Mouse (Mus musculus) embryonic facial prominence, embryonic 12.5 days (tissue): Measurements from ENCODE around the gene Sprr2i. TPM values are rescaled to one million over a fixed set of nuclear protein-coding genes. Genes with fewer than 3 reads are reported as not detected.

Experiments
- ATAC-seq: fragments of 200-750 bp; cut with Nextera tagmentation; 2 replicates; pipeline ENCODE4 v1.8.0; 2017; ENCODE audit not compliant: insufficient number of reproducible peaks, insufficient read depth, low FRiP score, low TSS enrichment
- H3K27ac ChIP-seq: fragments of 300-500 bp; sonication (generic); 2 replicates; pipeline ENCODE4 v1.5.1; 2016; ENCODE audit warnings: mild to moderate bottlenecking
- H3K27me3 ChIP-seq: fragments of 300-500 bp; sonication (generic); 2 replicates; pipeline ENCODE4 v1.6.1; 2016; ENCODE audit warnings: mild to moderate bottlenecking, moderate library complexity
- H3K36me3 ChIP-seq: fragments of 300-500 bp; sonication (generic); 2 replicates; pipeline ENCODE4 v1.6.1; 2016; ENCODE audit warnings: mild to moderate bottlenecking
- H3K4me1 ChIP-seq: fragments of 300-500 bp; sonication (generic); 2 replicates; pipeline ENCODE4 v1.6.1; 2016
- H3K4me2 ChIP-seq: fragments of 300-500 bp; sonication (generic); replicated peaks from 2 replicates; pipeline ENCODE4 v1.6.1; 2016; ENCODE audit warnings: mild to moderate bottlenecking, moderate library complexity
- H3K4me3 ChIP-seq: fragments of 300-500 bp; sonication (generic); 2 replicates; pipeline ENCODE4 v1.5.1; 2016; ENCODE audit warnings: mild to moderate bottlenecking
- H3K9ac ChIP-seq: fragments of 300-500 bp; sonication (generic); 2 replicates; pipeline ENCODE4 v1.6.1; 2016; ENCODE audit warnings: mild to moderate bottlenecking, moderate library complexity
- H3K9me3 ChIP-seq: fragments of 300-500 bp; sonication (generic); 2 replicates; pipeline ENCODE4 v1.6.1; 2016; ENCODE audit warnings: mild to moderate bottlenecking, moderate library complexity
- WGBS: fragments of 180-500 bp; shearing (Covaris S2); methylation state at CpG from one replicate; pipeline ENCODE4 v1.1.7; 2016; 5-methylcytosine and 5-hydroxymethylcytosine counted together
- polyA plus RNA-seq: library from polyadenylated mRNA; unstranded; fragments of >200 nt; fragmentation: Nextera tagmentation; extraction: Ambion mirVana; gene quantifications from 2 replicates; pipeline ENCODE4 v1.2.1, GENCODE M21; 2016

The Sprr2i gene
- not detected in 2 replicates for polyA plus RNA-seq

GRCm38 (mm10) chr3:92407691-92408090 lies at the start of gene Sprr2i:
Sprr2i (plus strand) TSS chr3:92407991.
- Histone ChIP-seq H3K27me3 (no peaks in the 10 kb centered on the region), H3K4me1 (no peaks in the 10 kb centered on the region), H3K27ac (no peak within 1 kb of the TSS), H3K4me2 (no peak within 1 kb of the TSS), H3K4me3 (no peak within 1 kb of the TSS), H3K36me3 (no peaks in the 10 kb centered on the region), H3K9me3 (no peaks in the 10 kb centered on the region), H3K9ac (no peak within 1 kb of the TSS)
- no peak for ATAC-seq
- WGBS, result 93% methylated on average over 2 of the region's 2 CpGs

DNA sequence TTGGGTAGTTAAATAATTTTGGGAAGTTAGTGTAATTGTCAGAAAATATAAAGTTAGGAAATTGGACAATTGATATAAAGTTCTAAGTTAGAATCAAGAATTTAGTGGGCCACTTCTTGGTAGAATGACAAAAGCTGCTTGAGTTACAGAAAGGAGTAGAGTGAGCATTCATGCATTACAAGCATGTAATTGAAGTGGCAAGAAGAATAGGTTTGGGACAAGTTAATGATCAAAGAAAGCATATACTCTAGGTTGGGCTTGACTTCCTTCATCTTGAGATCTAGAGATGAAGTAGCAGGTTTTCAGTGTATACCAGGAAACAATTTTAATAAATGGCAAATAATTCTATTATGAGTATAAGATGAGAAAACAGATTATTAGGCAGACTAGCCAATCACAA lies 46.2 kb upstream of the Sprr2i start:
- Histone ChIP-seq H3K4me1 (no peaks in the 10 kb centered on the region), H3K27ac (no peak overlapping the region), H3K4me3 (no peak overlapping the region), H3K9ac (no peak overlapping the region), H3K4me2 (no peak overlapping the region), H3K9me3 (no peaks in the 10 kb centered on the region), H3K27me3 (no peaks in the 10 kb centered on the region), H3K36me3 (no peaks in the 10 kb centered on the region)
- ATAC-seq, result no peak

- Histone ChIP-seq H3K4me3 (no peak within 1 kb of the TSS), H3K9me3 (no peaks in the 10 kb centered on the region), H3K4me1 (no peaks in the 10 kb centered on the region), H3K27ac (no peak within 1 kb of the TSS), H3K27me3 (no peaks in the 10 kb centered on the region), H3K9ac (no peak within 1 kb of the TSS), H3K36me3 (no peaks in the 10 kb centered on the region), H3K4me2 (no peak within 1 kb of the TSS)
- 60% methylated on average over 3 of the region's 3 CpGs for WGBS
- no peak for ATAC-seq
These were observed 42.9 kb upstream of the Sprr2i start, which contains the start of gene Sprr2f for GRCm38 (mm10) chr3:92364887-92365286. Sprr2f (plus strand) TSS chr3:92365187.

DNA sequence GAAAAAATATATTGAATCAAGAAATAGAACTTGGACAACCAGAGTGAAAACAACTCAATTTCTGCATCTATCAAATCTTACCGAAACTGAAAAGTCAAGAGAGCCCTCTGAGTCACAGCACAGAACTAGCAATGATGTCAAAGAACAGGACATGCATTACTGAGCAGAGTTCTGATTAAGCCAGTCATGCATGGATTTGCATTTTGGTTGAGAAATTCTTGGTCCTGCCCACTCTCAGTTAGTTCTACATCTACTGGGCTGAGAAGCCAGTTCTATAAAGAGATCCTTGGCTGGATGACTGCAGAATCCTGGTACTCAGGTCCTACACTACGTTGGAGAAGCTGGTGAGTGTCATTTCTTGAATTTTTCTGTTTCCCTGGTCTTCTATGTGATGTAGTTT lies 34.2 kb upstream of the Sprr2i start:
- H3K9ac ChIP-seq, result no peak overlapping the region
- H3K27ac ChIP-seq, result no peak overlapping the region
- WGBS, result 69% methylated on average over 2 of the region's 2 CpGs

GRCm38 (mm10) chr3:92385385-92385784 lies 22.4 kb upstream of the Sprr2i start, which contains the start of gene Sprr2h:
Sprr2h (plus strand) TSS chr3:92385685.
- Histone ChIP-seq H3K27ac (no peak within 1 kb of the TSS), H3K4me3 (no peak within 1 kb of the TSS), H3K9ac (no peak within 1 kb of the TSS), H3K36me3 (no peaks in the 10 kb centered on the region), H3K4me2 (no peak within 1 kb of the TSS), H3K27me3 (no peaks in the 10 kb centered on the region), H3K9me3 (no peaks in the 10 kb centered on the region), H3K4me1 (no peaks in the 10 kb centered on the region)
- WGBS, result 83% methylated on average over 1 of the region's 1 CpGs
- ATAC-seq, result no peak

More for the DNA sequence above, 34.2 kb upstream of the Sprr2i start:
- H3K27me3 ChIP-seq, result no peaks in the 10 kb centered on the region
- H3K9me3 ChIP-seq, result no peaks in the 10 kb centered on the region
- H3K36me3 ChIP-seq, result no peaks in the 10 kb centered on the region
- no peaks in the 10 kb centered on the region for H3K4me1 ChIP-seq
- no peak for ATAC-seq
- no peak overlapping the region for H3K4me3 ChIP-seq
- no peak overlapping the region for H3K4me2 ChIP-seq

GRCm38 (mm10) chr3:92394301-92394700 lies 13.5 kb upstream of the Sprr2i start:
- Histone ChIP-seq H3K9ac (no peak overlapping the region), H3K4me3 (no peak overlapping the region), H3K27me3 (no peaks in the 10 kb centered on the region), H3K27ac (no peak overlapping the region), H3K4me1 (no peaks in the 10 kb centered on the region), H3K36me3 (no peaks in the 10 kb centered on the region), H3K4me2 (no peak overlapping the region), H3K9me3 (no peaks in the 10 kb centered on the region)
- no peak for ATAC-seq
- whole genome bisulfite sequencing, result 60% methylated on average over 1 of the region's 1 CpGs

DNA sequence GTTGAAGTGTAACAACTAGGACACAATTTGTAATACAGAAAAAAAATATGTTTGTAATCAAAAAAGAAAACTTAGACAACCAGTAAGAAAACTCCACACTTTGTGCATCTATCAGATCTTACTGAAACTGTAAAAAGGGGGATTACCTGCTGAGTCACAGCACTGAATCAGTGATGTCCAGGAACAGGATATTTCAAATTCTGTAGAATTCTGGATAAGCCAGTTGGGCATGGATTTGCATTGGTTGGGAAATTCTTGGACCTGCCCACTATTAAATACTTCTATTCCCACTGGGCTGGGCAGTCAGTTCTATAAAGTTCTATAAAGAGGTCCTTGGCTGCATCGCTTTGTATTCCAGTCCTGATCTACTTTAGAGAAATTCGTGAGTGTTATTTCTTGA lies 10.0 kb downstream of the Sprr2i start, which contains the start of gene Sprr2j-ps:
TSS of gene Sprr2j-ps (plus strand) at position 301 of the 400 bp plus-strand sequence.
- no peaks in the 10 kb centered on the region for H3K4me1 ChIP-seq
- no peak for ATAC-seq
- H3K9me3 ChIP-seq, result no peaks in the 10 kb centered on the region
- H3K4me2 ChIP-seq, result no peak within 1 kb of the TSS
- WGBS, result 90% methylated on average over 2 of the region's 2 CpGs
- H3K36me3 ChIP-seq, result no peaks in the 10 kb centered on the region
- no peak within 1 kb of the TSS for H3K4me3 ChIP-seq
- H3K27ac ChIP-seq, result no peak within 1 kb of the TSS
- no peak within 1 kb of the TSS for H3K9ac ChIP-seq
- no peaks in the 10 kb centered on the region; the same call in 1 of the 2 replicates for H3K27me3 ChIP-seq

DNA sequence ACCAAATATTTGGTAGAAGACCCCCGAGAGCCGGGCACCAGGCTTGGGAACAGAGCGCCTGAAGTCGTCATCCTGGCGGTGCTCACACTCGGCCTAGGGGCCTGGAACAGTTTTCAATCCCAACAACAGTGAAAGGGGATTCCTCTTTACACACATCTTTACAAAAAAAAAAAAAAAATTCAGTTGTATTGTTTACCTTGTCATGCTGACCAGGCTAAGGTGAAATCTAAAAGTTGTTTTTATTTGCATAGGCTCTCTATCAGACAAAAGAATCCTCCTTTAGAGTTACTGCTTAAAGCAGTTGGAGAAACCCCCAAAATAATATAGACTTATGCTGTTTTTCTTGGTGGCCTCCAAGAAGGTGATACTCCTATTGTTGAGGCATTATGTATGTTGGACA lies 21.5 kb downstream of the Sprr2i start, which contains the start of gene Gm9774:
TSS of gene Gm9774 (minus strand) at position 101 of the 400 bp plus-strand sequence.
- no peak within 1 kb of the TSS for H3K4me2 ChIP-seq
- H3K4me1 ChIP-seq, result no peaks in the 10 kb centered on the region
- H3K36me3 ChIP-seq, result no peaks in the 10 kb centered on the region
- no peak within 1 kb of the TSS for H3K9ac ChIP-seq
- H3K9me3 ChIP-seq, result no peaks in the 10 kb centered on the region
- 93% methylated on average over 6 of the region's 6 CpGs for WGBS
- no peaks in the 10 kb centered on the region for H3K27me3 ChIP-seq
- no peak for ATAC-seq
- no peak within 1 kb of the TSS for H3K27ac ChIP-seq
- no peak within 1 kb of the TSS for H3K4me3 ChIP-seq

- Histone ChIP-seq H3K4me2 (no peak within 1 kb of the TSS), H3K36me3 (no peaks in the 10 kb centered on the region), H3K27me3 (no peaks in the 10 kb centered on the region), H3K9ac (no peak within 1 kb of the TSS), H3K27ac (no peak within 1 kb of the TSS), H3K4me3 (no peak within 1 kb of the TSS), H3K4me1 (no peaks in the 10 kb centered on the region), H3K9me3 (no peaks in the 10 kb centered on the region)
- WGBS, result 77% methylated on average over 2 of the region's 2 CpGs
- ATAC-seq, result no peak
These were observed 24.5 kb downstream of the Sprr2i start, which contains the start of gene Sprr2k for GRCm38 (mm10) chr3:92432282-92432681. Sprr2k (plus strand) TSS chr3:92432582.

DNA sequence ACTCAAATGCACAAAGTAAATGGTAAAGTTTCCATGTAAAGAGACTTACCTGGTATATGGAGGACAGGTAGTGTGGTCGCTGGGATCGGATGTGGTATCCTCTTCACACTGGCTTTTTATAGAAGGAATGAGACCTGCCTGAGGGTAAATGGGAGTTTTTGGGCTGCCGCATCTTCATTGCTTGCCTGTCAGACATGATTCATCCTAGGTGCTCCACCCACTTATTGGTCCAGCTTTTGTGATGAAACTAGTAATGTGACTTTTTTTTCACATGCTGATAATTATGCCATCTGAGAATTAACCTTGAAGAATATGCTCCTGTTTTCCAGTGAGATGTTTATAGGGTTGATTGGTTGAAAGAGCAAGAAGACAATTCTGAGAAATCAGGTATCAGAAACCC lies 30.9 kb downstream of the Sprr2i start, which contains the start of gene Sprr1b:
TSS of gene Sprr1b (minus strand) at position 101 of the 400 bp plus-strand sequence.
- no peak within 1 kb of the TSS for H3K4me2 ChIP-seq
- no peak for ATAC-seq
- H3K9ac ChIP-seq, result no peak within 1 kb of the TSS
- H3K36me3 ChIP-seq, result no peaks in the 10 kb centered on the region
- H3K4me1 ChIP-seq, result no peaks in the 10 kb centered on the region
- no peaks in the 10 kb centered on the region for H3K9me3 ChIP-seq
- 88% methylated on average over 3 of the region's 3 CpGs for WGBS
- H3K27me3 ChIP-seq, result no peaks in the 10 kb centered on the region
- H3K4me3 ChIP-seq, result no peak within 1 kb of the TSS
- no peak within 1 kb of the TSS for H3K27ac ChIP-seq

DNA sequence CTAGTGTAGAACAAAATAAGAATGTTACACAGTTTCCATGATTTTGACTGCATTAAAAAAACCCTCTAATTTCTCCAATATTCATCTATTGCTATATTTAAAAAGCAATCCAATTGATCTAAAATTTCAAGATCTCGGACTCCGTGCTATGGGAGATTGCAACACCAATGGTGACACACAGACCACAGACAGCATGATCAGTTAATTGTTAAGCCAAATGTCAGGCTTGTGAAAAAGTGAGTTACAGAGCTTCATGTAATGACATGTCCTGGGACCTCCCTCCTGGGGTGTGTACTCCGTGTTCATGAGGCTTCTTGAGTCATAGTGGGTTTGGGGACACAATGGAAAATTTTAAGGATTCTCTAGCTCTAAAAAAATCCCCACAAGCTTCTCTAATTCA lies 32.4 kb downstream of the Sprr2i start:
- Histone ChIP-seq H3K9me3 (no peaks in the 10 kb centered on the region), H3K4me2 (no peak overlapping the region), H3K4me1 (no peaks in the 10 kb centered on the region), H3K27me3 (no peaks in the 10 kb centered on the region), H3K36me3 (no peaks in the 10 kb centered on the region), H3K9ac (no peak overlapping the region), H3K4me3 (no peak overlapping the region), H3K27ac (no peak overlapping the region)
- ATAC-seq, result no peak
- WGBS, result 85% methylated on average over 3 of the region's 3 CpGs

GRCm38 (mm10) chr3:92455151-92455550 lies 47.4 kb downstream of the Sprr2i start:
- Histone ChIP-seq H3K4me2 (no peak overlapping the region), H3K36me3 (no peaks in the 10 kb centered on the region), H3K27me3 (no peaks in the 10 kb centered on the region), H3K9me3 (no peaks in the 10 kb centered on the region), H3K4me1 (no peaks in the 10 kb centered on the region), H3K9ac (no peak overlapping the region), H3K4me3 (no peak overlapping the region), H3K27ac (no peak overlapping the region)
- WGBS, result 83% methylated on average over 5 of the region's 5 CpGs
- ATAC-seq, result no peak
